Mouse (Mus musculus) myocyte (in vitro differentiated cells): ENCODE results near the gene Hid1. TPM values are rescaled to one million over a fixed set of nuclear protein-coding genes. Genes with fewer than 3 reads are reported as not detected.

ENCODE experiments used
- H3K27me3 ChIP-seq: one replicate; pipeline ENCODE4 v1.6.1; 2011; ENCODE audit not compliant: control insufficient read depth, insufficient read depth, insufficient read length
- H3K36me3 ChIP-seq: one replicate; pipeline ENCODE4 v1.6.1; 2011; ENCODE audit not compliant: control insufficient read depth, insufficient read depth
- H3K4me2 ChIP-seq: one replicate; pipeline ENCODE4 v1.6.1; 2011; ENCODE audit warnings: low read depth, control low read depth
- H3K4me3 ChIP-seq: one replicate; pipeline ENCODE4 v1.5.1; 2011; ENCODE audit warnings: mild to moderate bottlenecking, control low read depth, moderate library complexity
- H3K79me2 ChIP-seq: one replicate; pipeline ENCODE4 v1.6.1; 2011; ENCODE audit not compliant: control insufficient read depth, insufficient read depth
- H3ac ChIP-seq: one replicate; pipeline ENCODE4 v1.6.1; 2011; ENCODE audit not compliant: control insufficient read depth, insufficient read length
- CEBPB ChIP-seq: IDR thresholded peaks from 2 replicates; pipeline ENCODE4 v1.6.1; 2011; ENCODE audit warnings: mild to moderate bottlenecking, moderate library complexity; ENCODE audit not compliant: poor library complexity, insufficient read depth, severe bottlenecking
- E2F4 ChIP-seq: IDR thresholded peaks from one replicate; pipeline ENCODE4 v1.6.1; 2011; ENCODE audit warnings: mild to moderate bottlenecking, control low read depth, moderate library complexity; ENCODE audit not compliant: insufficient read depth
- MAX ChIP-seq: IDR thresholded peaks from one replicate; pipeline ENCODE4 v1.6.1; 2011; ENCODE audit warnings: low read depth, mild to moderate bottlenecking, control low read depth
- MYOD1 ChIP-seq, 3 experiments: IDR thresholded peaks; one replicate each; pipeline ENCODE4 v1.6.1; 2011; ENCODE audit warnings: control low read depth in 2 of 3, low read depth in 2 of 3, mild to moderate bottlenecking in 2 of 3, moderate library complexity in 1 of 3; ENCODE audit not compliant: insufficient read length in 2 of 3, control insufficient read depth in 1 of 3
- MYOG ChIP-seq, 3 experiments: IDR thresholded peaks; one replicate each; pipeline ENCODE4 v1.6.1; 2011; ENCODE audit warnings: control low read depth in 2 of 3, low read depth in 2 of 3, mild to moderate bottlenecking in 2 of 3; ENCODE audit not compliant: insufficient read length in 2 of 3, control insufficient read depth in 1 of 3, insufficient read depth in 1 of 3
- POLR2A ChIP-seq: IDR thresholded peaks from one replicate; pipeline ENCODE4 v1.6.1; 2011; ENCODE audit warnings: low read depth, mild to moderate bottlenecking, control low read depth, moderate library complexity; ENCODE audit not compliant: insufficient read length
- POLR2AphosphoS2 ChIP-seq: IDR thresholded peaks from one replicate; pipeline ENCODE4 v1.6.1; 2011; ENCODE audit warnings: low read depth, control low read depth; ENCODE audit not compliant: insufficient read length
- REST ChIP-seq: IDR thresholded peaks from one replicate; pipeline ENCODE4 v1.6.1; 2011; ENCODE audit warnings: mild to moderate bottlenecking, control low read depth, moderate library complexity; ENCODE audit not compliant: insufficient read depth, insufficient read length
- SRF ChIP-seq: IDR thresholded peaks from one replicate; pipeline ENCODE4 v1.6.1; 2011; ENCODE audit warnings: low read depth; ENCODE audit not compliant: control insufficient read depth, insufficient read length
- TCF12 ChIP-seq: IDR thresholded peaks from one replicate; pipeline ENCODE4 v1.6.1; 2011; ENCODE audit warnings: mild to moderate bottlenecking, control low read depth; ENCODE audit not compliant: poor library complexity, insufficient read depth, severe bottlenecking
- TCF3 ChIP-seq: IDR thresholded peaks from one replicate; pipeline ENCODE4 v1.6.1; 2011; ENCODE audit warnings: low read depth, control low read depth; ENCODE audit not compliant: insufficient read length
- USF1 ChIP-seq: IDR thresholded peaks from one replicate; pipeline ENCODE4 v1.6.1; 2011; ENCODE audit warnings: low read depth, mild to moderate bottlenecking, control low read depth, moderate library complexity
- polyA plus RNA-seq: library from polyadenylated mRNA; unstranded; fragments of >200 nt; fragmentation: generic; extraction: Trizol; gene quantifications from one replicate; pipeline ENCODE4 v1.2.1, GENCODE M21; 2012; ENCODE audit warnings: missing spikeins

Hid1 gene
- polyA plus RNA-seq, 1 experiment: 63.1 TPM

DNA sequence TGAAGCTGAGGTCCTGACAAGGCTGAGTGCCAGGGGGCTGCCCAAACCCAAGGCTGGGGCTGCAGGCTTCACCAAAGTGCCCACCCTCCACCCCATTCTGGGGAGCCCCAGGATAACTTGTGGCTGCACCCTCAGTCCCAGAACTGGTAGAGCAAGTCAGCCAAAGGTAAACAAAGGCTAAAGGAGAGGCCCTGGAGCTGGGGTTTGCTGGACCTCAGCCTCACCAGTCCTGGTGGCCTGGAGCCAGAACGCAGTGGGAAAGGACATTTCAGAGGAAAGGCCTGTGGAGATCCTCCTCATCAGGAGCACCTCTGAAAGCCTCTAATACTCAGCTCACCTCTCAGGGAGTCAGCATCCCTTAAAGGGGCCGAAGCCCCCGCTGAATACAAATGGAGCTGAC lies 3.4 kb downstream of the Hid1 start:
- Histone ChIP-seq H3K79me2 (peaks cover 13% of the 10 kb centered on the region), H3K36me3 (no peaks in the 10 kb centered on the region), H3ac (no peak overlapping the region), H3K4me3 (no peak overlapping the region), H3K27me3 (no peaks in the 10 kb centered on the region), H3K4me2 (no peak overlapping the region)
- no peak for TF ChIP-seq POLR2AphosphoS2

DNA sequence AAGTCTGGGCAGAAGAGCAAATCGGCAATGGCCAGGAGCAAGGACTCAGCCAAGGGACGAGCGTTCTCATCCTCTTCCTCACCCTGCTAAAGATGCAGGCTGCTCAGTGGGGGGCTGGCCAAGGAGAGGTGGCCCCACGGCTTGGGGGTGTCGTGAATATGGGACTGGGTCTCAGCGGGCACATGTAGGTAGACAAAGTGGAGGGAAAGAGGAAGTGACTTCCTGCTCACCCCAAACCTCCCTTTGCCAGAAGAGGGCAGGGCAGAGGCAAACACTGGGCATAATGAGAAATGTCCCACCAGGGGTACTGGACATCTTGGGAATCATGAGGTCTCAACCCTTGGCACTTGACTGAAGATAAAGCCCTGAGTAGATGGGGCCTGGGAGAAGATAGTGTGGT lies 7.8 kb downstream of the Hid1 start:
- TF ChIP-seq USF1 (no peak), SRF (no peak), MYOD1 (IDR thresholded peaks at IDR 0.05; ENCODE audit: control insufficient read depth in 1 of 3, insufficient read length in 2 of 3, low read depth in 2 of 3) (no peak), POLR2A (no peak), REST (no peak), TCF12 (no peak), MAX (no peak), CEBPB (no peak), MYOG (IDR thresholded peaks at IDR 0.05; ENCODE audit: control insufficient read depth in 1 of 3, insufficient read depth in 1 of 3, insufficient read length in 2 of 3, low read depth in 2 of 3) (no peak), POLR2AphosphoS2 (no peak), E2F4 (no peak), TCF3 (no peak)
- Histone ChIP-seq H3K36me3 (peaks cover 7% of the 10 kb centered on the region), H3ac (no peak overlapping the region), H3K4me3 (no peak overlapping the region), H3K4me2 (no peak overlapping the region), H3K27me3 (no peaks in the 10 kb centered on the region), H3K79me2 (peaks cover 5% of the 10 kb centered on the region)

- Histone ChIP-seq H3K4me2 (no peak overlapping the region), H3K4me3 (no peak overlapping the region), H3K79me2 (peaks cover 1% of the 10 kb centered on the region), H3K36me3 (peaks cover 7% of the 10 kb centered on the region), H3K27me3 (no peaks in the 10 kb centered on the region), H3ac (no peak overlapping the region)
- TF ChIP-seq POLR2A (no peak), MYOD1 (IDR thresholded peaks at IDR 0.05; ENCODE audit: control insufficient read depth in 1 of 3, insufficient read length in 2 of 3, low read depth in 2 of 3) (no peak), CEBPB (no peak), TCF3 (no peak), USF1 (no peak), REST (no peak), POLR2AphosphoS2 (no peak), SRF (no peak), TCF12 (no peak), MYOG (IDR thresholded peaks at IDR 0.05; ENCODE audit: control insufficient read depth in 1 of 3, insufficient read depth in 1 of 3, insufficient read length in 2 of 3, low read depth in 2 of 3) (no peak), MAX (no peak)
These were observed 8.3 kb downstream of the Hid1 start for GRCm38 (mm10) chr11:115359293-115359692.

DNA sequence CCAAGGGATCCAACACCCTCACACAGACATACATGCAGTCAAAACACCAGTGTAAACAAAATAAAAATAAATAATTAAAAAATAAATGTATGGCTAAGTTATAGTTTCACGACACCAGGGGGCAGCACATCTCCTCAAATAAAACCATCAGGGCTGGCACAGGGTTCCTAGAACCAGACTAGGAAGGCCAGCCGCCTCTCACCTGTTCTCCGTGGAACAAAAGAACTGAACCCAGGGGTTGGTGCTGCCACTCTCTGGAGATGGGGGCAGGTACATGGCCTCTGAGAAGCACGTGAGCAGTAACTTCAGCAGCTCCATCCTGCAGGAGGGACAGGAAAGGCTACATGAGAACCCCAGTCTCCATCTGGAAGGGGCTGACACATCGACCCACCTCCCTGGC lies 9.1 kb downstream of the Hid1 start:
- no peak overlapping the region for H3K4me3 ChIP-seq
- TF ChIP-seq SRF (no peak), CEBPB (no peak), REST (no peak), MYOD1 (IDR thresholded peaks at IDR 0.05; ENCODE audit: control insufficient read depth in 1 of 3, insufficient read length in 2 of 3, low read depth in 2 of 3) (peak in 1 of 3 experiments; percentile 6)
- no peak overlapping the region for H3ac ChIP-seq
- no peak overlapping the region for H3K4me2 ChIP-seq
- H3K36me3 ChIP-seq: peaks cover 14% of the 10 kb centered on the region
- H3K27me3 ChIP-seq: no peaks in the 10 kb centered on the region
- H3K79me2 ChIP-seq: no peaks in the 10 kb centered on the region

DNA sequence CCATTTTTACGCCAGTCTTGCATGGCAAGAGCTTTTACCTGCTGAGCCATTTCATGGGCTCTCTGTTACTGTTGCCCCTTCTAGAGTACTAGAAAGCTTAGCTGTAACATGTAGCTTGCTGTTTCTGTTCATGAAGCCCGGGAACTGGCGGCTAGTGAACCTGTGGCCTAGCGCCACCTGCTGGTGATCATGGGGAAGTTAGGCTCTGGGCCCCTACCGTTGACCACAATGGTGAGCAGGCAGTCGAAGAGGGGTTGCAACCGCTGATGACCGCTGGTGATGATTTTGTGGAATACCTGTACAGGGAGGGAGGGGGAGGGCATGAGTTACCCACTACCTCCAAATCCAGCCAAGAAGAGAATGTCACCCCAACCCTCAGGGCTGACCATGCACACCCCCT lies 13.4 kb downstream of the Hid1 start:
- Histone ChIP-seq H3K4me2 (no peak overlapping the region), H3K4me3 (no peak overlapping the region), H3ac (no peak overlapping the region), H3K36me3 (peaks cover 18% of the 10 kb centered on the region), H3K27me3 (no peaks in the 10 kb centered on the region), H3K79me2 (no peaks in the 10 kb centered on the region)
- no peak for TF ChIP-seq SRF
- no peak for TF ChIP-seq MAX
- no peak for TF ChIP-seq MYOD1 (IDR thresholded peaks at IDR 0.05; ENCODE audit: control insufficient read depth in 1 of 3, insufficient read length in 2 of 3, low read depth in 2 of 3)
- TF ChIP-seq POLR2A: no peak
- TF ChIP-seq E2F4: no peak

GRCm38 (mm10) chr11:115353375-115353774 lies 14.2 kb downstream of the Hid1 start:
- Histone ChIP-seq H3K4me2 (no peak overlapping the region), H3K79me2 (no peaks in the 10 kb centered on the region), H3K36me3 (peaks cover 22% of the 10 kb centered on the region), H3K27me3 (no peaks in the 10 kb centered on the region), H3K4me3 (no peak overlapping the region), H3ac (no peak overlapping the region)
- no peak for TF ChIP-seq REST
- no peak for TF ChIP-seq MAX
- TF ChIP-seq MYOD1 (IDR thresholded peaks at IDR 0.05; ENCODE audit: control insufficient read depth in 1 of 3, insufficient read length in 2 of 3, low read depth in 2 of 3): no peak
- TF ChIP-seq TCF12: no peak
- no peak for TF ChIP-seq MYOG (IDR thresholded peaks at IDR 0.05; ENCODE audit: control insufficient read depth in 1 of 3, insufficient read depth in 1 of 3, insufficient read length in 2 of 3, low read depth in 2 of 3)
- TF ChIP-seq USF1: no peak
- no peak for TF ChIP-seq SRF
- TF ChIP-seq POLR2AphosphoS2: no peak
- no peak for TF ChIP-seq TCF3
- no peak for TF ChIP-seq CEBPB
- TF ChIP-seq POLR2A: no peak
- no peak for TF ChIP-seq E2F4
